Mouse (Mus musculus) liver, adult (tissue): Measurements from ENCODE around the gene Higd1c.
"Not testable (repeated sequence)": the region's sequence is repeated elsewhere in the genome, so short reads cannot be mapped to it uniquely, and the experiment has no call there.

Experiments
- GATA4 ChIP-seq: IDR thresholded peaks from 2 replicates; pipeline ENCODE4 v1.6.1; 2014; ENCODE audit warnings: mild to moderate bottlenecking, low read length; ENCODE audit not compliant: insufficient replicate concordance

The Higd1c gene

DNA sequence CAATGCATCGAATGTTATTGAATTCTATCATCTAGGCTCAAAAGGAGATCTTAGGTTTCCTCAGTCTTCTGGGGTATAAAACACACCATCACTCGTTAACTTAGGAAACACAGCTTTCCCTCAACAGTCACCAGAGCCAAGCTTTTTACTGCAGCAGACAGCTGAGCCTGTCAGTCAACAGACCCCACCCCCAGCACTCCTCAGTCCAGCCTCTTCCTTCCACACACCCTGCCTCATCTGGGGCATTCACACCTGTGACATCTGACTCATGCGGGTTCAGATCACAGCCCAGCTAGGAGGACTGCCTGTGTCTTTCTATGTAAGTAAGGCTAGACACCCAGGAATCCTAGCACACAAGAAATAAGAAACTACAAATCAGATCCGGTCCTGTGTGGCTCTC is 49.7 kb downstream of the Higd1c start:
- no peak for TF ChIP-seq GATA4

DNA sequence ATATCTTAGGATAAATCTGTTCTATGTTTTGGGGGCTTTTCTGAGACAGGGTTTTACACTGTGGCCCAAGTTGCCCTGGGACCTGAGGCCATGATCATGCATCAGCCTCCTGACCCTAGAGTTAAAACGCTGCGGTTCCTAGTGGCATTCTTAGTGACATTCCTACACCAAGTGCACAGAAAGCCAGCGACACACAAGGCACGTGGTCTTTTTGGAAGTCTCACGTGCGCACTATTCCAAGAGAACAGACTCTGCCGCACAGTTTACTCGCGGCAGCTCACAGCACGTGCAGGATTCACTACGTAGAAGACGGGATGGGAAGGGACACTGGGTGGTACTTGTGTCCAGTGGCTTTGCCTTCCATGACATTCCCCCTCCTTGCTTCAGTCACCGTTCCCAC is 50.6 kb downstream of the Higd1c start:
- TF ChIP-seq GATA4: no peak

DNA sequence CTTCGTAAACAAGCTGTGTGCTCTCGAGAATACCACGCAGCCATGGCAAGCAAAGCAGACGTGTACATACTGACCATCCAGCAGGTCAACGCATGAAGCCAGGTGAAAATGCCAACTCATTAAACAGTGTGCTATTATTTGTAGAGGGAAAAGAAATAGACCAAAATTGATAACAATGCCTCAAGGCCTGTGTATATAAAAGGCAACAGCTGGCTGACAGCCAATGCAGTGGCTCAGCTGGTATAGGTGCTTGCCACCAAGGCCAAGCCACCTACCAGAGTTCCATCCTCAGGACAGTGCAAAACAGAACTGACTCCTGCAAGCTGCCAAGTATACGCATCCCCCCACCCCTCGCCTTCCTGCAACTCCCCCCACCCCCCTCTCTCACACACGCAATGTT is 51.3 kb downstream of the Higd1c start:
- TF ChIP-seq GATA4: no peak

DNA sequence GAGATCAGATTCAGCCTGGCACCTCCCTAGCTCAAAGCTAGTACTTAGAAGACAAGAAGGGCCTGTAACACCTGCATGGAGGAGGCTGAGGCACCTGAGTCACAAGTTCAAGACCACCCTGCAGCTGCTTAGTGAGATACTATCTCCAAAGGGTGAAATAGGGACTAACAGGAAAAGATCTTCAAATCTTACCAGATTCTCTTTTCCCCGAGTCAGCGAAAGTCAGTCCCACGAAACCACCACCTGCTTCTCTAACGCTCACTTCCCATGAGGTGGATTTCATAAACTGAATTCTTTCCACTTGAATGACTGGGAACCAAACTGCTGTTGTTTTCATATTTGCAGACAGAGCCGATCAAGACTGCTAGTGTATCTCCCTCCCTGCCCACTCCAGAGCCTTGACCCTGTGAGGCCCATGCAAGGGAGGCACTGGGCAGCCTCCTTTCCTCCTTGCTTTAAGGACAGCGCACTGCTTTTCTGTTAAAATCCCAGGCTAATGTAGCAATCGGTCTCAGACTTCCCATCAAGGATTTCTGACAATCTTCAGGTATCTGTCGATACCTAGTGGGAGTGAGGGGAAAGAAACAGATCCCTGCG is 53.6 kb downstream of the Higd1c start:
- no peak for TF ChIP-seq GATA4

DNA sequence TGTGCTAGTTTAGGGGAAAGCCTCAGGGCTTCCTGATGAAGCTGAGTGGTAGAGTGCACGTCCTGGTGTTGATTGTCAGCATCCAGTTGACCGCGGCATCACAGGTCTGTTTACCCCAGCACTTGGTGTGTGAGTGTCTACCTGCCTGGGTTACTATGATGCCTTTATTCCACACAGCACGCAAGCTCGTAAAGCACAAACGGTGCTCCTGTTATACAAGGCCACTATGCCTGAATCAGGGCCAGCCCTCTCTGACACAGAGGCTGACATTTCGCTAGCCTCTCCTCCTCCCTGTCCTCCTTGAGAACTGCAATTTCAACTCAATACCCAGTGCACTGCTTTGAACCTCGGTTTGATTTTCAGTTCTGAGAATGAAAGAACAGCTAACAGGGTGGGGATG is 55.0 kb downstream of the Higd1c start:
- no peak for TF ChIP-seq GATA4

DNA sequence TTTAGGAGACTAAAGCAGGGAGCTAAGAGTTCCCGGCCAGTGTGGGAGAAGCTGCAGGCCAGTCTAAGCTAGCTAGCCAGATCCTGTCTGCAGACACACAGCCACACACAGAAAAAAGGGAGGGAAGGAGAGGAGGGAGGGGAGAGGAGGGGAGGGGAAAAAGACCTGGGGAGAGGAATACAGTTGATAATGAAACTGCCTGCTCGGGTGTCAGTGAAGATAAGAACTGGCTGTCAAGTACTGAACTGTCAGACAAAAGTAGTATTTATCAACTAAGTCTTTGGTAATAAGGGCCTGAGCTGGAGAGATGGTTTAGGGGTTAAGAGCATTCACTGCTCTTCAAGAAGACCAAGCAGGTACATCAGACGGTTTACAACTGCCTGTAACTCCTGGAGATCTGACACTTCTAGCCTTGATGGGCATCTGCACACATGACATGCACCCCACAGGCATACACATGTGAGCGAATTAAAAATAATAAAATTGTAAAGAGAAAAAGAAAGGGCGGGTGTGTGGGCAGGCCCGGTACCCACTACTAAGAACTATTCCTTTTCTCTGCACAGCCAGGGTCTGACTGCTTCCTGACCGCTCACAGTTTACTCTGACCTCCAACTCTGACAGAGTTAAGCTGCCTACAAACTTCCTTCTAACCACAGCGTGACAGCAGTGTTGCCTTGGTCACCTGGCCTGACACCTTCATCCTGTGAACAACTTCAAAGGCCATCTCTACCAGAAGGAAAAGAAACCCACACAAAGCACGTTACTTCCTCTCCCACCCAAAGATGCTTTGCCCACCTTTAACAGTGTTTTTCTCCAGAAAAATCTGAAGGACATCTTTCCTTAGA is 55.8 kb downstream of the Higd1c start:
- TF ChIP-seq GATA4: no peak

DNA sequence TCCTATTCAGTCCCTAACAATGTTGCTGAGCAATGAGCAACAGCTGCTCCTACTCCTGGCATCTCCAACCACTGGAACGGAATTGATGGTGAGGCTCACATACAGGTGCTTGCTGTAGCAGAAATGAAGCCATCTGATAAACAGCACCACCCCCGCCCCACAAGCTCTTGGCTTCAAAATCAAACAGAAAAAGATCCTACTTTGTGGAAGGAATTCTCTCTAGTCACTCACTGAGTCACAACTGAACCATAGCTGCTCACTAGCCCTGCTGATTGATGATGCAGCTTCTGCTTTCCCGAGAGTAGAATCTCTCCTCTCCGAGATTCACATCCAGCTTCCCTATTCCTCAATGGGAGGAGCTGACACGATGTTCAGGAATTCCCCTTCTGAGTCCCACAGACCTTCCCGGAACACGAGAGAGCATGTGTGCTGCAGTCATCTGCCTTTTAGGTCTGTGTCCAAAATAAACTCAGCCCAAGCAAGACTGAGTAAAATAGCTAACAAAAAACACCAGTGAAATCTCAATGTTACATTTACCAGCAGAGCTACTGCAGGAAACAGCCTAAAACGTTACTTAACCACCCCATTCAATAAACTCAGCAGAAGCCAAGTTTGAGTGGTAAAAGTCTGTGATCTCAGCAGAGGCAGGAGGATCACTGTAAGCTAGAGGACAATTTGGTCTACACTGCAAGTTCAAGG is 56.9 kb downstream of the Higd1c start:
- TF ChIP-seq GATA4: no peak

DNA sequence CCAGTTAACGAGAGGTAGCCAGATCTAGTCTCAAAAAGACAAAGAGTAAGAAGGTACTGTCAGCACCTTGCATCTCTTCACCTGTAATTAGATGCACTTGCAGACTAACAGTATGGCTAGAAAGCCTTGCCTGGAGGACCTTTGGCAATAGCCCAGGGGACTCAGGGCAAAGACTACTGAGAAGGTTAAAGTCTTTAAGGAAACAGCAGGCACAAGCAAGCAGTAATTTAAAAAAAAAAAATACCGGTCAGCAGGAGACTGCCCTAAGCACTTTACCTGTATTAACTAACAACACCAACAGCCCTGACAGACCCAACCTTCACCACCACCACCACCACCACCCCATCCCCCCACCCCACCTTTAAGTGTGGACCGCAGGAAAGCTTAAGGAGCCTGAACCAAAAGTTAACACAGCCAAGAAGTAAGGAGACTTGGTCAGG is 57.4 kb downstream of the Higd1c start, which contains the start of gene Gm5475:
TSS of gene Gm5475 (plus strand) at position 390 of the 440 bp plus-strand sequence.
- not testable (repeated sequence) for TF ChIP-seq GATA4

DNA sequence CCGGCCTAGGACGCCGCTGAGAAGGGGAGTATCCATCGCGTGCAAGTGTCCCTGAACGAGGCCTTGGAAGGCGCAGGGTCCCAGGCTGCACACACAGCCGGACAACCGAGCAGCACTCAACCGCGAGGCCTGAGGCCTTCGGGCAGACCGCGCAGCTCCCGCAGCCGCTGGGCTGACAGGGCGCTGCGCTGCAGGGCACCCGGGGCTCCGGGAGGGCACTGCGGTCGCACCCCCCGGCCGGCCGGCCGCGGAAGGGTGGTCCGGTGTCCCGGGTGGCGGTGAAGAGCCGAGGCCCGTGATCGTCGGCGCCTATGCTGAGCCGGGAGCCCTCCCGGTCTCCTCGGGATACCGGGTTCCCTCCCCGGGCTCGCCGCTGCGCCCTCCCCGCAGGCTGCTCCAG is 58.1 kb downstream of the Higd1c start:
- TF ChIP-seq GATA4: no peak

DNA sequence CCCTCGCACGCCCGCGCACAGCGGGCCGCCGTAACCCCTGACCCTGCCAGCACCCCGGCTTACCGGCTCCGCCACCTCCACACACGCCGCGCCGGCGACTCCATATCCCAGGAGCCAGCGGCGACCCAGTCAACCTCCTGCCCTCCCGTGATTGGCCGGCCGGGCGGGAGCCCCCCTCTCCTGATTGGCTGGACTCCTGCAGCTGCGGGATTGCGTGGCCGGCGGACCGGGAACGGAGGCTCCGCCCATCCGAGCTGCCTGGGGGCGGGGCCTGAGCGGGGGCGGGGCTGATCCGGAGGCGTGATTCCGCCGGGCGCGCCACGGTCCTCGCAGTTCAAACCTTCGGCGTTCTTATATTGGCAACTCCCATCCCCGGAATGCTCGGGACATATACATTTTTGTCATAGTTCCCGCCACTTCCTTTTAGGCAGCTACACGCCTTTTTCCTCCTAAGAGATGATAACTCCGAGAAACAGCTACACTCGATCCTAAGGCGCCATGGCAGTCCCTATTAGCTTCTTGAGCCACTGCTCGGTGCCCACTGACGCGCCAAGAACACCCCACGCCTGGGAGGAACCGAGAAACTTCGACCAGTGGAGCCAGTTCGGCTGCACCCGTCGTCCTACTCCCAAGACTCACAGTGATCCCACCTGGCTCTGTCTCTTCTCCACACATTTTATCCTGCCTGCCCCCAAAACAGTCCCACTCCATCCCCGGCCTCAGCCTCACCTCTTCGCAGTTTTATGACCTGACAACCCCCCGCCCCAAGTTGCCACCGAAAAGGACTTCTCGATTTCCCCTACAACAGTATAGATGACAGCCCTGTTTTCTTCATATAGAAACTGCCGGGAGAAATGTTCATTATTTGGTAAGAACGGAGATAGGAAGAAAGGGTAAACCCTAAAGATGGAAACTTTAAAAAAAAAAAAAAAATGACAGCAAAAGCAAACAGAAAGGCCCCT is 58.8 kb downstream of the Higd1c start:
- no peak; the same call in 1 of the 2 replicates for TF ChIP-seq GATA4

DNA sequence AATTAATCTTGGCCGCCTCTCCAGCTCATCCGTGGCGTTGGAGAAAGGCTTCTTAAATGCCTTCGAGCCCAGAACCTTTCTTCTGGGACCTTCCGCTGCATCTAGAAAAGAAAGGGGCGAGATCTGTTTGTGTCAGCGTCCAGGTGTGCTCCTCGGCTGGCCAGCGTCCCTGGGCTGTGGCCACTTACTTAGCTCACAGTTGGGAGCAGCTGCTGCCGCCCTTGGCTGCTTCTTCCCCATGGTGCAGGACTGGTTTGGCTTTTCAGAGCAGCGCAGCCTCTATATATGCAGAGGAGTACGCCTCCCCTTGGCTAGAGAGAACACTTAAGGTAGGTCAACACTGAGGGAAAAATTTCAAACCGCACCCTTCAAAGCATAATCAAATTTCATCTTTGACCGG is 59.6 kb downstream of the Higd1c start:
- no peak for TF ChIP-seq GATA4

DNA sequence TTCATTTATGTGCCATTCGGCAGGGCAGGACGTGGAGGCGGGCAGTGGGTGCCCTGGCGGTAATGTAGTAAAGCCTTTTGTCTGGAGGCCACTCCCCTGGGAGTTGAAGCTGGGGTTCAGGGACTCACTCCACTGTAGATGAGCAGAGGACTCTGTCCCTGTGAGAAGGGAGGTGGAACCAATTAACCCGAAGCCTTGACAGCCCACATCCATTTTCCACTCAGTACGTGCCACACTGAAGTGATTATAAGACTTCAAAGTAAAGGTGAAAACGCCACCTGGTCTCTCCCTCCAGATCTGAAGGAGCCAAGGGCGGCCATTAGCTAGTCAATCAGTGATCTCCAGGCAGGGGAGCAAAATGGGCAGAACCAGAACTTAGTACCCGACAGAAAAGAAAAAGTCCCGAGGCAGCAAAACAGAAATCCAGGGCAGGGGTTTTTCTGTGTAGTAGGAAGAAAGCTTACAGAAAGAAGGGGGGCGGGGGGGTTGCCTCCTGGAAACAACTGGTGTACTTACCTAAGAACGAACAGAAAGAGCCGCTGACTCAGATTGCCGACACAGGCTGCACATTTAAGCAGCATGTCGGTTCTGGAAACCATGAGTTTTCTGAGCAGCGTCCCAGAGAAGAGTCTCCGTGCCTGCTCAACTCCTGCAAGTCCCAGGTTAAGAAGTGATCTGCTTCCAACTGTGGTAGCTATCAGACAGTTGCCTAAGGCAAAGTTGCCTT is 60.2 kb downstream of the Higd1c start, which contains the start of gene Slc11a2:
TSS of gene Slc11a2 (minus strand) at position 677 of the 727 bp plus-strand sequence.
- no peak for TF ChIP-seq GATA4

DNA sequence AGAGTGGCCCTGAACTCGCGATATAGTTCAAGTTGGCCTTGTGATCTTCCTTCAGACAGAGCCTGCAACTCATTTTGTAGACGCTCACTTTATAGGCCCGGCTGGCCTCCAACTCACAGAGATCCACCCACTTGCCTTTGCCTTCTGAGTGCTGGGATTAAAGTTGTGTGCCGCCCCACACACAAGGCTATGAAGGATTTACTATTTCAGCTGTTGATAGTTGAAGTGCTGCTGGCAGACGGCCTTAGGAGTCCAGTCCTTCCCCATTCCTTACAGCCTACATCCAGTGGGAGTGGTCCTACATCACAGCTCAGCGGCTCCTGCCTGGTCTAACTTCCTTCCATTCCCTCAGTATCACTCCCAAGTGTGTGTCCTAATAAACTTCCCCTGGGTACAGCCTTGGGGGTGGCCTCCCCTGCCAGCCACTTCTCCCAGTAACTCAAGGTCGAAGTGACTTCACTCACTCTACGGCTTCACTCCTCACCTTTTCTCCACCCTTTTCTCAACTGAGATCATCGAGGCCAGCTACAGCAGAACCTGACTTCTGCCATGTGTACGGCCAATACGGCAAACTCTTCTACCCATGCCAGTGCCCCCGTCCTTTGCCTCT is 64.1 kb downstream of the Higd1c start:
- no peak for TF ChIP-seq GATA4
